Mouse (Mus musculus) E14TG2a.4 (cell line): ENCODE data around the gene Rassf8.

ENCODE experiments used
- CTCF ChIP-seq: conservative IDR thresholded peaks from 2 replicates; pipeline ENCODE4 v1.5.1; 2014; ENCODE audit warnings: low read length
- NANOG ChIP-seq: IDR thresholded peaks from 2 replicates; pipeline ENCODE4 v1.6.1; 2014; ENCODE audit warnings: borderline replicate concordance, low read length, mixed read lengths
- POU5F1 ChIP-seq: IDR thresholded peaks from 2 replicates; pipeline ENCODE4 v1.6.1; 2014; ENCODE audit warnings: low read length, borderline replicate concordance

DNA sequence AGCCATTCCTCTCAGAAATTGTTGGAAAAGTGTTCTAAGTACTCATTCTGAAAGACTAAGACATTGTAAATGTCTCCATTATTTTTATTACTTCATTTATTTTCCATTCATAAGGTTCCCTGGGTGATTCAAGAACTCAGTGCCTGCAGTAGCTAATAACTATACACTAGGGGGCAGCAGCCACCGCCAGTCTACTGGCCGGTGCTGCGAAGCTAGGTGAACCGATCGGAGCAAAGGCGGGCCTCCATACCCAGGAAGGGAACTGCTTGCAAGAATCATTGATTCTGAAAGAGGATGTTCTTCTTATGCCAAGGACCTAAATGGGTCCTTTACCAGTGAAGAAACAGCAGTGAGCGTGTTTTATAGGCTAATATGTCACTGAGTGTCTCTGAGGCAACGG lies 83.6 kb downstream of the Rassf8 start:
- TF ChIP-seq CTCF (peak; percentile 86), POU5F1 (no peak), NANOG (no peak)
